Mouse (Mus musculus) heart, postnatal 0 days (tissue): ENCODE data around the gene Cnot1.

ENCODE experiments used
- CTCF ChIP-seq: IDR thresholded peaks from 2 replicates; pipeline ENCODE4 v1.5.1; 2016; ENCODE audit warnings: antibody characterized with exemption, control low read depth, low read depth
- EP300 ChIP-seq: IDR thresholded peaks from 2 replicates; pipeline ENCODE4 v1.6.1; 2016; ENCODE audit warnings: antibody characterized with exemption, low read depth

- no peak for TF ChIP-seq EP300
- no peak for TF ChIP-seq CTCF
Observed at GRCm38 (mm10) chr8:95704538-95704937, 102.7 kb downstream of the Cnot1 start.
